Mouse (Mus musculus): ENCODE measurements around the gene Masp1.

Gene Masp1

GRCm38 (mm10) chr16:23463671-23464347 is 56.8 kb downstream of the Masp1 start:
- DNase-seq (ENCODE audit: low spot score in 2 of 2), result no peak

- no peak for DNase-seq (ENCODE audit: low spot score in 2 of 2)
Observed at GRCm38 (mm10) chr16:23458906-23459588, 61.6 kb downstream of the Masp1 start.

- DNase-seq (ENCODE audit: low spot score in 2 of 2), result no peak
Observed at GRCm38 (mm10) chr16:23457338-23457737, 63.3 kb downstream of the Masp1 start.

GRCm38 (mm10) chr16:23456534-23456933 is 64.1 kb downstream of the Masp1 start:
- no peak for DNase-seq (ENCODE audit: low spot score in 2 of 2)

- no peak for DNase-seq (ENCODE audit: low spot score in 2 of 2)
Observed at GRCm38 (mm10) chr16:23454376-23454775, 66.2 kb downstream of the Masp1 start.

GRCm38 (mm10) chr16:23452476-23452875 is 68.1 kb downstream of the Masp1 start:
- peak in 1 of 2 experiments; percentile 76 for DNase-seq (ENCODE audit: low spot score in 2 of 2)

- DNase-seq (ENCODE audit: low spot score in 2 of 2), result no peak
Observed at GRCm38 (mm10) chr16:23450816-23451215, 69.8 kb downstream of the Masp1 start.

GRCm38 (mm10) chr16:23449946-23450345 is 70.7 kb downstream of the Masp1 start:
- no peak for DNase-seq (ENCODE audit: low spot score in 2 of 2)

GRCm38 (mm10) chr16:23444231-23444630 is 76.4 kb downstream of the Masp1 start:
- no peak for DNase-seq (ENCODE audit: low spot score in 2 of 2)

- DNase-seq (ENCODE audit: low spot score in 2 of 2), result no peak
Observed at GRCm38 (mm10) chr16:23437404-23438166, 83.0 kb downstream of the Masp1 start.

- DNase-seq (ENCODE audit: low spot score in 2 of 2), result no peak
Observed at GRCm38 (mm10) chr16:23429991-23430390, 90.6 kb downstream of the Masp1 start.

- DNase-seq (ENCODE audit: low spot score in 2 of 2), result no peak
Observed at GRCm38 (mm10) chr16:23428647-23429319, 91.8 kb downstream of the Masp1 start, which contains the start of gene Rtp1. TSS of gene Rtp1 (plus strand) at chr16:23429133.

GRCm38 (mm10) chr16:23427701-23428100 is 92.9 kb downstream of the Masp1 start:
- DNase-seq (ENCODE audit: low spot score in 2 of 2), result no peak

GRCm38 (mm10) chr16:23423825-23424224 is 96.8 kb downstream of the Masp1 start:
- DNase-seq (ENCODE audit: low spot score in 2 of 2), result no peak

- no peak for DNase-seq (ENCODE audit: low spot score in 2 of 2)
Observed at GRCm38 (mm10) chr16:23419565-23420085, 101.0 kb downstream of the Masp1 start.

GRCm38 (mm10) chr16:23417456-23418240 is 103.0 kb downstream of the Masp1 start:
- no peak for DNase-seq (ENCODE audit: low spot score in 2 of 2)

GRCm38 (mm10) chr16:23416657-23417293 is 103.8 kb downstream of the Masp1 start:
- DNase-seq (ENCODE audit: low spot score in 2 of 2), result no peak

- no peak for DNase-seq (ENCODE audit: low spot score in 2 of 2)
Observed at GRCm38 (mm10) chr16:23416261-23416656, 104.4 kb downstream of the Masp1 start.

- no peak for DNase-seq (ENCODE audit: low spot score in 2 of 2)
Observed at GRCm38 (mm10) chr16:23412930-23413329, 107.7 kb downstream of the Masp1 start.

GRCm38 (mm10) chr16:23403008-23403755 is 117.4 kb downstream of the Masp1 start:
- peak; percentile 13 to 83 for DNase-seq (ENCODE audit: low spot score in 2 of 2)

Measured in left cerebral cortex, adult 9 months (tissue).